Mouse (Mus musculus): ENCODE measurements around the gene Irgm1. TPM values are rescaled to one million over a fixed set of nuclear protein-coding genes. Genes with fewer than 3 reads are reported as not detected.

The Irgm1 gene
- polyA plus RNA-seq, 1 experiment, result 20.1 TPM

- Histone ChIP-seq H3K27ac (ENCODE audit: insufficient read depth, low read length) (no peak overlapping the region), H3K4me3 (ENCODE audit: low read depth, low read length) (no peak overlapping the region), H3K4me1 (ENCODE audit: control insufficient read depth, insufficient read depth, low read length) (peaks cover 5% of the 10 kb centered on the region), H3K27me3 (ENCODE audit: control insufficient read depth, insufficient read depth, low read length, poor library complexity, severe bottlenecking) (no peaks in the 10 kb centered on the region), H3K36me3 (ENCODE audit: control insufficient read depth, insufficient read depth, low read length, poor library complexity, severe bottlenecking) (no peaks in the 10 kb centered on the region), H3K9ac (ENCODE audit: low read depth, poor library complexity, severe bottlenecking) (no peak overlapping the region), H3K9me3 (replicated peaks; ENCODE audit: control insufficient read depth, insufficient read depth, low read length, poor library complexity, severe bottlenecking) (no peaks in the 10 kb centered on the region)
- TF ChIP-seq CTCF (IDR thresholded peaks at IDR 0.05; ENCODE audit: low read depth, low read length) (no peak), EP300 (IDR thresholded peaks at IDR 0.05; ENCODE audit: insufficient read depth, low read depth, low read length) (no peak), POLR2A (IDR thresholded peaks at IDR 0.05; ENCODE audit: insufficient read depth, low read length) (no peak)
These were observed 28.3 kb downstream of the Irgm1 start for GRCm38 (mm10) chr11:48843202-48843601.

- Histone ChIP-seq H3K9ac (ENCODE audit: low read depth, poor library complexity, severe bottlenecking) (no peak overlapping the region), H3K27me3 (ENCODE audit: control insufficient read depth, insufficient read depth, low read length, poor library complexity, severe bottlenecking) (no peaks in the 10 kb centered on the region), H3K27ac (ENCODE audit: insufficient read depth, low read length) (no peak overlapping the region), H3K4me3 (ENCODE audit: low read depth, low read length) (no peak overlapping the region), H3K4me1 (ENCODE audit: control insufficient read depth, insufficient read depth, low read length) (peaks cover 5% of the 10 kb centered on the region), H3K36me3 (ENCODE audit: control insufficient read depth, insufficient read depth, low read length, poor library complexity, severe bottlenecking) (no peaks in the 10 kb centered on the region), H3K9me3 (replicated peaks; ENCODE audit: control insufficient read depth, insufficient read depth, low read length, poor library complexity, severe bottlenecking) (no peaks in the 10 kb centered on the region)
- TF ChIP-seq EP300 (IDR thresholded peaks at IDR 0.05; ENCODE audit: insufficient read depth, low read depth, low read length) (no peak), POLR2A (IDR thresholded peaks at IDR 0.05; ENCODE audit: insufficient read depth, low read length) (no peak), CTCF (IDR thresholded peaks at IDR 0.05; ENCODE audit: low read depth, low read length) (no peak)
These were observed 29.1 kb downstream of the Irgm1 start for GRCm38 (mm10) chr11:48842378-48842792.

- Histone ChIP-seq H3K4me1 (ENCODE audit: control insufficient read depth, insufficient read depth, low read length) (peaks cover 5% of the 10 kb centered on the region), H3K4me3 (ENCODE audit: low read depth, low read length) (no peak overlapping the region), H3K36me3 (ENCODE audit: control insufficient read depth, insufficient read depth, low read length, poor library complexity, severe bottlenecking) (no peaks in the 10 kb centered on the region), H3K9me3 (replicated peaks; ENCODE audit: control insufficient read depth, insufficient read depth, low read length, poor library complexity, severe bottlenecking) (no peaks in the 10 kb centered on the region), H3K9ac (ENCODE audit: low read depth, poor library complexity, severe bottlenecking) (no peak overlapping the region), H3K27ac (ENCODE audit: insufficient read depth, low read length) (no peak overlapping the region), H3K27me3 (ENCODE audit: control insufficient read depth, insufficient read depth, low read length, poor library complexity, severe bottlenecking) (0 out of 2 replicates have a peak, but pooled peaks cover 3% of the 10 kb centered on the region)
- TF ChIP-seq POLR2A (IDR thresholded peaks at IDR 0.05; ENCODE audit: insufficient read depth, low read length) (no peak), CTCF (IDR thresholded peaks at IDR 0.05; ENCODE audit: low read depth, low read length) (no peak), EP300 (IDR thresholded peaks at IDR 0.05; ENCODE audit: insufficient read depth, low read depth, low read length) (no peak)
These were observed 30.3 kb downstream of the Irgm1 start for GRCm38 (mm10) chr11:48841213-48841612.

GRCm38 (mm10) chr11:48840805-48841204, 30.7 kb downstream of the Irgm1 start:
- H3K4me1 ChIP-seq (ENCODE audit: control insufficient read depth, insufficient read depth, low read length), result peaks cover 5% of the 10 kb centered on the region
- TF ChIP-seq CTCF (IDR thresholded peaks at IDR 0.05; ENCODE audit: low read depth, low read length), result no peak
- TF ChIP-seq POLR2A (IDR thresholded peaks at IDR 0.05; ENCODE audit: insufficient read depth, low read length), result no peak
- no peak for TF ChIP-seq EP300 (IDR thresholded peaks at IDR 0.05; ENCODE audit: insufficient read depth, low read depth, low read length)
- no peaks in the 10 kb centered on the region for H3K9me3 ChIP-seq (replicated peaks; ENCODE audit: control insufficient read depth, insufficient read depth, low read length, poor library complexity, severe bottlenecking)
- no peaks in the 10 kb centered on the region for H3K36me3 ChIP-seq (ENCODE audit: control insufficient read depth, insufficient read depth, low read length, poor library complexity, severe bottlenecking)
- H3K27me3 ChIP-seq (ENCODE audit: control insufficient read depth, insufficient read depth, low read length, poor library complexity, severe bottlenecking), result 0 out of 2 replicates have a peak, but pooled peaks cover 3% of the 10 kb centered on the region
- no peak overlapping the region for H3K9ac ChIP-seq (ENCODE audit: low read depth, poor library complexity, severe bottlenecking)
- H3K27ac ChIP-seq (ENCODE audit: insufficient read depth, low read length), result no peak overlapping the region
- no peak overlapping the region for H3K4me3 ChIP-seq (ENCODE audit: low read depth, low read length)

- H3K27ac ChIP-seq (ENCODE audit: insufficient read depth, low read length), result no peak overlapping the region
- no peak overlapping the region for H3K4me3 ChIP-seq (ENCODE audit: low read depth, low read length)
- 0 out of 2 replicates have a peak overlapping the region, but pooled peaks have one; percentile 72 for H3K9ac ChIP-seq (ENCODE audit: low read depth, poor library complexity, severe bottlenecking)
- no peaks in the 10 kb centered on the region for H3K9me3 ChIP-seq (replicated peaks; ENCODE audit: control insufficient read depth, insufficient read depth, low read length, poor library complexity, severe bottlenecking)
- 0 out of 2 replicates have a peak, but pooled peaks cover 3% of the 10 kb centered on the region for H3K27me3 ChIP-seq (ENCODE audit: control insufficient read depth, insufficient read depth, low read length, poor library complexity, severe bottlenecking)
- H3K36me3 ChIP-seq (ENCODE audit: control insufficient read depth, insufficient read depth, low read length, poor library complexity, severe bottlenecking), result no peaks in the 10 kb centered on the region
- TF ChIP-seq CTCF (IDR thresholded peaks at IDR 0.05; ENCODE audit: low read depth, low read length) (no peak), POLR2A (IDR thresholded peaks at IDR 0.05; ENCODE audit: insufficient read depth, low read length) (no peak), EP300 (IDR thresholded peaks at IDR 0.05; ENCODE audit: insufficient read depth, low read depth, low read length) (no peak)
- H3K4me1 ChIP-seq (ENCODE audit: control insufficient read depth, insufficient read depth, low read length), result peaks cover 2% of the 10 kb centered on the region
These were observed 32.4 kb downstream of the Irgm1 start for GRCm38 (mm10) chr11:48838879-48839680.

- H3K9ac ChIP-seq (ENCODE audit: low read depth, poor library complexity, severe bottlenecking), result peak overlapping the region; percentile 72
- no peaks in the 10 kb centered on the region for H3K36me3 ChIP-seq (ENCODE audit: control insufficient read depth, insufficient read depth, low read length, poor library complexity, severe bottlenecking)
- TF ChIP-seq EP300 (IDR thresholded peaks at IDR 0.05; ENCODE audit: insufficient read depth, low read depth, low read length) (no peak), CTCF (IDR thresholded peaks at IDR 0.05; ENCODE audit: low read depth, low read length) (no peak), POLR2A (IDR thresholded peaks at IDR 0.05; ENCODE audit: insufficient read depth, low read length) (no peak)
- H3K9me3 ChIP-seq (replicated peaks; ENCODE audit: control insufficient read depth, insufficient read depth, low read length, poor library complexity, severe bottlenecking), result no peaks in the 10 kb centered on the region
- H3K4me1 ChIP-seq (ENCODE audit: control insufficient read depth, insufficient read depth, low read length), result peaks cover 2% of the 10 kb centered on the region
- 0 out of 2 replicates have a peak, but pooled peaks cover 3% of the 10 kb centered on the region for H3K27me3 ChIP-seq (ENCODE audit: control insufficient read depth, insufficient read depth, low read length, poor library complexity, severe bottlenecking)
- no peak overlapping the region for H3K27ac ChIP-seq (ENCODE audit: insufficient read depth, low read length)
- peak overlapping the region; percentile 77 for H3K4me3 ChIP-seq (ENCODE audit: low read depth, low read length)
These were observed 33.2 kb downstream of the Irgm1 start for GRCm38 (mm10) chr11:48838181-48838797.

Data from ES-Bruce4 (cell line).